Mouse (Mus musculus) large intestine, adult 2 months (tissue): ENCODE data around the gene Pik3ca. TPM values are rescaled to one million over a fixed set of nuclear protein-coding genes. Genes with fewer than 3 reads are reported as not detected.

Experiments used
- DNase-seq: peaks from one replicate; pipeline ENCODE4 v3.0.0-alpha.2; 2012; ENCODE audit warnings: low read depth, low spot score
- WGBS: fragments of 180-500 bp; shearing (Covaris S2); methylation state at CpG from one replicate; pipeline ENCODE4 v1.1.7; 2018; 5-methylcytosine and 5-hydroxymethylcytosine counted together
- polyA plus RNA-seq: library from polyadenylated mRNA; depleted of rRNA; stranded (reverse); fragments of >200 nt; gene quantifications from 2 replicates; pipeline ENCODE4 v1.2.3, GENCODE M21; 2012

The Pik3ca gene
- polyA plus RNA-seq, 1 experiment, result 3.8 TPM

DNA sequence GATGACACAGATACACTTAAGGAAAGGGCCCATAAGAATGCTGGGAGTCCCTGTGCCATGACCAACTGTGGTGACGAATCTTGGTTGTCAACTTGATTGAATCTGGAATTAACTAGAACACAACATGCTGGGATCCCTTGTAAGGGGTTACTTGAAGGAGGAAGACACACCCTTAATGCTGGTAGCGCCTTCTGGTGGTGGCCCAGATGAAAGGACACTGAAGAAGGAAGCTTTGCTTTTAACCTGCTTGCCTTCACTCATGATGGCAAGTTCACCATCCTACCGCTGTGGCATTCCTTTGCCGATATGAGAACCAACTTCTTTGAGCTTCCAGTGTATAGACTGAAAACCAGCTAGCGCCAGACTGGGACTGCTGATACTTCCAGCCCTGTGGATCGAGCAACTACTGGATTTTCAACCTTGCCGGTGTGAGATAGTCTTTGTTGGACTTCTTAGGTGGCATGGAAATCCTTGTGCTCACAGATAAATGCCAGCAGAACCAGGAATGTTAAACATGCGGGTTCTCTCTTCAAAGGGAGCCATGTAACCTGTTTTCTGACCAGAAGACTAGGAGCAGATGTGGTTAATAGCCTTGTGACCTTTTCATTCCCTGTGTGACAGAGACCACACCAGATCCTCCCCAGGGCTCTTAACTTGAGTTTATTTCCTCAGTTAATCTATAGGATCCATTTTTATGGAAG, 97.1 kb downstream of the Pik3ca start:
- 87% methylated on average over 8 of the region's 8 CpGs for whole genome bisulfite sequencing
- no peak for DNase-seq

DNA sequence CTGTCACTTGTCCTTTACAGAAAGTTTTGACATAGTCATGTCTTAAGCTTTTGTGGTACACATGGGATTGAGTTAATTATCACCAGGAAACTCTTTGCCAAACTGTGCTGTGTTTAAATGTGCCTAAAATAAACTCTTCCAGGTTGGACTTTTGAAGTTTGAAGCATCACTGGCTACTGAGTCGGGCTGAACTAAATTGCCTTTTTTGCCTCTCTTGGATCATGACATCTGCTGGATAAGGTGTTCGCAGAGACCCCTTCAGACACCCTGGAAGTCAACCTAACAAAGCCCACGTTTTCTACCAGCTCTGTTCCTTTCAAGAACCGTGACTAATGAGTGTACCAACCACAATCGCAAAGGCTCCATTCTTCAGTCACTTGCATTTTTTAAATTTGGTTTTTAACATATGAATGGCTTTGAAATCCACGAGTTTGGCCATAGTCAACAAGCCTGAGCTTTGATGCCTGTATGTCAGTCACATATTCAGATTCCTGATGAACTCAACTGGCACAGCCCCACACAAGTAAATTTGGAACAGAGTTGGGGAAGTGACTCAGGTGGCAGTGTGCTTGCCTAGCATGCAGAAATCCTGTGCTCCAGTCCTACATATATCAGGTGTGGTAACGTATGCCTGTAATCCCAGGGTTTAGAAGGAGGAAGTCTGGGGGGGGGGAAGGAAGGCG, 97.8 kb downstream of the Pik3ca start:
- no peak for DNase-seq
- 56% methylated on average over 8 of the region's 8 CpGs for WGBS

DNA sequence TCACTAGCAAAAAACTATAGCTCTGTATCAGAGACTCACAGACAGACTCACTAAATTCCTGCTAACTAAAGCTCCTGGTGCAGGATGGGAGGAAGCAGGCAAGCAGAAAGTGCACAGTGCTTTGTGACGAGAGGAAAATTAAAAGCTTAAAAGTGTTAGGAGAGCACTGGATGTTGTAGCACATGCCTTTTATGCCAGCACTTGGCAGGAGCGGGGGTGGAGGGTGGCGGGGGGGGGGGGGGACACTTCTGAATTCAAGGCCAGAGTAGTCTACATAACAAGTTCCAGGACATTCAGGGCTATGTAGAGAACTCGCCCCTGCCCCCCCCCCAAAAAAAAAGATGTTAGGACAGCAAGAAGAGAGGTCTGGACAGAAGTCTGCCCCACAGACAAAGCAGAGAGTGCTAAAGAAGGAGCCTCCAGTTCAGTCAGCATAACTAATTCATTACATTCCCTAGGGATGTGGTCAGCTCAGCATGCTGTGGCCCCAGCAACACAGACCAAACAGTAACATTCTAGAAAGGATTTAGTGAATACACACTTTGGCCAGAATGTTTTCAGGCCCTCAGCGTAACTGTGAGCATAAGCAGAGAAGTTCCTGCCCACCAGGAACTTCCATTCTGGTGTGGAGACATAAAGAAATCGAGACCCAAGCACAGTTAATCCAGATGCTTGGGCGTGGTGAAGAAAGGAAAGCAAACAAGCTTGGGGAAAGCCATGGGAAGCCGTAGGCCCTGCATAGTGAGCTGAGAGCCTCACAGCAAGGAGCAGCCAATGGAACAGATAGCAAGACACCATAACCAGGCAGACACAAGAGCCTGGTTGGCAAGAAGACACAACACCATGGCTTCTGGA, 98.6 kb downstream of the Pik3ca start:
- 46% methylated on average over 8 of the region's 8 CpGs for WGBS
- no peak for DNase-seq

DNA sequence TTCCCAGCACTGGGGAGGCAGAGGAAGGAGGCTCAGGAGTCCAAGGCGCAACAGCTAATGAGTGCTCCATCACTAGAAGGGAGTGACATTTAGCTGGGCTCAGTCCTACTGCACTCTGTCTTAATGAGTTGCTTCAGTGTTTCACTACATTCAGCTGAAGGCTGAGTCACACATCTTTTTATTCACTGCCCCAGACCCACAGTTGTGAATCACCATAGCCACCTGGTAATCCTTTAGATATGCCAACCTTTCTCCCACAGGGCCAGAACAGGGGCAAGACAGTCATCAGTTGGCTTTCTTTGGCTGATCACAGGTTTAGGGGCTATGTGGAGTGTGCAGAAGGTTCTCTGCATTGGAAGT, 99.2 kb downstream of the Pik3ca start:
- no peak for DNase-seq
- 86% methylated on average over 1 of the region's 1 CpGs for WGBS

DNA sequence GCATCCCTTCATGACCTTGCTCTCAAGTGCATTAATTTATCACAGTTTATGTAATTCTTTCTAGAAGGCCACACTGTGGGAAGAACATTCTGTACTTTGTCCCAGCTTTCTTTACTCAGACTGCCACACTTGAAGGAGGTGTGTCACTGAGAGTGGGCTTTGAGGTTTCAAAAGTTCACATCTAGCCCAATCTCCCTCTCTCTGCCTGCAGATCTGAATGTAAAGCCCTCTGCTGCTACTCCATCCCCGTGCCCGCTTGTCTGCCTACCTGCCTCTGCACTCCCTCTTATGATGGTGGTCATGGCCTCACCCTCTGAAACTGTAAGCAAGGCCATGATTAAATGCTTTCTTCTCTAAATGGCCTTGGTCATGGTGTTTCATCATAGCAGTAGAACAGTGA, 102.9 kb downstream of the Pik3ca start:
- 99% methylated on average over 2 of the region's 2 CpGs for WGBS
- DNase-seq, result no peak

DNA sequence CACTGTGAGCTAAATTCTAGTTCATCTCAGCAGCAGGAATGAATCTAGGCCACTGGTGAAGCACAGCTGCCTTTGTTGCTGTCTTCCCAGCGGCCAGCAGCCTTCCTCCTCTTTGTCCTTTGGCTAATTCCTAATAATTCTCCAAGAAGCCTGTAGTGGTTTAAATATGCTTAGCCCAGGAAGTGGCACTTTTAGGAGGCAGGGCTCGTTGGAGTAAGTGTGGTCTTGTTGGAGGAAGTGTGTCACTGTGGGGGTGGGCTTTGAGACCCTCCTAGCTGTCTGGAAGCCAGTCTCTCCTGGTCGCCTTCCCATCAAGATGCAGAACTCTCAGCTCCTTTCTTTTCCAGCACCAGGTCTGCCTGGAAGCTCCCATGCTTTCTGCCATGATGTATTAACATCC, 108.4 kb downstream of the Pik3ca start:
- DNase-seq, result no peak
- WGBS, result 87% methylated on average over 3 of the region's 3 CpGs

DNA sequence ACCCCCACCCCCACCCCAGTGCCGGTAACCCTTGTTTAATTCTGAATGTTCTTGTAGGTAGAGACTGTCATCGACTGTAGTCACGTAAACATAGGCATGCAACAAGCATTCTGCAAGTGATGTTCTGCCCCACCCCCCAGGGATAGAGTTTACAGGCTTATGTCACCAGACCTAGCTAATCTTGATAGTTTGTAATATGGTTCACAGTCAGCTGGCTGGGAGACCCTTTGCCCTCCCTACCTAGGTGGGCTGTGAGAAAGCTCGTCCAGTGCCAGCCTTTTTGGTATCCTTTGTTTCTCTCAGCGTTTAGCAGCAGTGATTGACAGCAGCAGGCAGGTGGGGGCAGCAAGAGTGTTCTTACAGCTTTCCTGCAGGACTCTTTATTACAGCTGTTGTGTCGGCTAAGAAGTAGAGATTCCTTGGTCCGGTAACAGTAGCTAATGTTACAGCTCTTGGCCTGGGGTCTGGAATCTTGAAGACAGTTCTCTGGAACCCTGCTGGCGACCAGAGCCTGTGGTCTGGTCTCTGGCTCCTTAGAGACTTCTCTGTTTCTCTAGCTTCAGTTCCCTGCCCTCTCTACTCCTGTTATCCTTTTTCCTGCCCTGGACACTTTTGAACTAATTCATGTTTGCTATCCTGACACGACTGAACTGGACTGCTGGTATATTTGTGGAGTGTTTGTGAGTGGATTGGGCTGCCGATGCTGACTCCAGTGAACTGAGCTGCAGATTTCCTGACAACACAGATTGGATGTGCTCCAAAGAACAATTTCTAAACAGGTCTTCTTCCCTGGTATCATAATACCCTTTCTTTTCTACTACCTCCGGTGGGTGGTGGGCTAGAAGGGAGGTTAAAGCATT, 109.1 kb downstream of the Pik3ca start:
- WGBS, result 71% methylated on average over 11 of the region's 11 CpGs
- DNase-seq, result no peak

DNA sequence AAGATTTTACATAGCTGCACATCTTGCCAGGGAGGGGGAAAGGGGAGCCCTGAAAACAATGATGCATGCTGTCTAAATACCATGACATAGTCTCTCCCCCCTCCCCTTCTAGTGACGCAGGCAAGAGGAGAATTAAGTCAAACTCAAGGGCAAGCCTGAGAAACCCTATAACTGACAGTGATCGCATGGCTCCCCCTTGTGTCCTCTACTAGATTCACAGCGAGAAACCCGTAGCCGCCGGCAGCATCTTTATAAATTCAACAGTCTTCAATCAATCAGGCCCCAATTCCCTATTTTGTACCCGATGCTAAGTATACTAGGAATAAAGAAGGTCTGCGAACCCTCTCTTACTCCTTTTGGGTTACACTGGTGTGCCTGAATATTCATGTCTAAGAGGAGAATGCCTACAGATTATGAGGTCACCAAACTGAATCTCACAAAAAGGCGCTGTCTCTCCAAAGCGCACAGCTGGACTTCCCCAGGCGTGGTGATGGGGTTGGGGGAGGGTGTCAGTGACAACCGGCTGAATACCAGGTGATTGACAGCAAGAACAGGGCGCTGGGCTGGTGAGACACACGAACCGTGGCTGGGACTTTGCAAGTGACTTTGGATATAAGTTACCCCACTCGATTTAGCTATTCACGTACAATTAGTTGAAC, 111.3 kb downstream of the Pik3ca start:
- 12% methylated on average over 17 of the region's 17 CpGs for WGBS
- peak; percentile 47 for DNase-seq

DNA sequence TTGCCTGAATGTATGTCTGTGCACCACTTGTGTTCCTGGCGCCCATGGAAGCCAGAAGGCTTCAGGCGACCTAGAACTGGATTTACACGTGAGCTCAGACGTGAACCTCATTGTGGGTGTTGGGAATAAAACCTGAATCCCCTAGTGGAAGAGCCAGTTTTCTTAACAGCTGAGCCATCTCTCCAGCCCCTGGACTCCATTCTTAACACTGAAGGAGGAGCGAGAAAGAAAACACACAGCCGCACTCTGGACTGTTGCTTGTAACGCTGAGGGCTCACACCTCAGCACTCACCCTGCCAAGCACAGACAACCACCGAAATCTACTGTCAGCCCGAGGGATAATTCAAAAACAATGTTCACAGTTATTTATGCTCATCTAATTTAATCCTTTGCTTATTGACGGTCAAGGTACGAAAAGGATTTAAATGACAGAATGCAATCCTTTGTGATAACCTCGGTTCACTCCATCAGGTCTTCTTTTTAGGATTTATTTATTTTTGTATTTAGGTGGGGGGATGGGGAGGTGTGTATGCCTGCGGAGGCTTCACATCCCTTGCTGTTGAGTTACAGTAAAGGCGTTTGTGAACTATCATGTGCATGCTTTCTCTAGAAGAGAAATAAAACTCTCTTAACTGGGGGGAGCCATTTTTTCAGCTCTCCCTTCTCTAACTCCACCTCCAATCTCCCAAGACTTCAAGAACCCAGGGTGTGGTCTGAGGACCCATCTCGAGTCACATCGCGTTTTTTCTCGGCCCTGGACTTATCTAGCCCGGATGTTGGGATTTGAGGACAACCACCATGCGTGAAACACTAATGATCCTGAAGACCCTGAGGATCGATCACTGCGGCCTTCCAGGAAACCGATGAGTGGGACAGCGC, 112.3 kb downstream of the Pik3ca start, which contains the start of gene Zfp639:
Gene Zfp639 (plus strand): TSS at position 764 of the 879 bp plus-strand sequence.
- WGBS, result 22% methylated on average over 24 of the region's 24 CpGs
- DNase-seq, result no peak

DNA sequence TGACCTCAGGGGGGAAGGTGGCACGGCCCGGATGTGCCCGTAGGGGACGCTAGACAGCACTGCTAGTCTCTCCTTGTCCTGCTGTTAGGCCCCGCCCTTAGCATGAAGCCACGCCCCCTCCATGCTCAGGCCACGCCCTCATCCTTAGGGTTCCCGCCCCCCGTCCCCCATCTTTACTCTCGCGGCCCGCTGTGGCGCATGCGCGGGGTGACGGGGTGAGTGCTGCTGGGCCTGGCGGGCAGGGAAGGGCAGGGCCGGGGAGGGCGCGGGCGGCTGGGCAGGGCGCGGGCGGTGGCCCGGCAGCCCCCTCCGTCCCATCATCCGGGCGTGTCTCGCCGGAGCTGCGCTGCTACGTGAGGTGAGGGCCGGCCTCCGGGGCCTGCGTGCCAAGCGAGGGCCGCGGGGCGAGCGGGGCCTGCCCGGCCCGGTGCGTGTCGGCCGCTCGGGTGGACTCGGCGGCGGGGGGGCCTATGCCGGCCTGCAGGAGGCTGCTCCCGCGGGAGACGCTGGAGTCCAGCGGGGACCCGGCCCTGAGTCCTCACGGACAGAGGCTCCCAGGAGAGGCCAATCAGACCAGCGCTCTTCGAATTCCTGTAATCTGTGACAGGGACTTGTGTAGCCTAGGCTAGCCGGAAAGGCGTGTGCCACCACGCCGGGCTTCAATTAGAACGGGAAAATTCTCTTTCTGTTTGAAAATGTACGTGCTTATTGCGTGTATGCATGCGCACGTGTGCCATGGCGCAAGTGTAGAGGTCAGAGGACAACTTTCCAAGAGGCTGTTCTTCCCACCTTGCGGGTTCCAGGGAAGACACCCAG, 113.1 kb downstream of the Pik3ca start:
- DNase-seq, result peak; percentile 92
- under 1% methylated on average over 67 of the region's 69 CpGs for WGBS

DNA sequence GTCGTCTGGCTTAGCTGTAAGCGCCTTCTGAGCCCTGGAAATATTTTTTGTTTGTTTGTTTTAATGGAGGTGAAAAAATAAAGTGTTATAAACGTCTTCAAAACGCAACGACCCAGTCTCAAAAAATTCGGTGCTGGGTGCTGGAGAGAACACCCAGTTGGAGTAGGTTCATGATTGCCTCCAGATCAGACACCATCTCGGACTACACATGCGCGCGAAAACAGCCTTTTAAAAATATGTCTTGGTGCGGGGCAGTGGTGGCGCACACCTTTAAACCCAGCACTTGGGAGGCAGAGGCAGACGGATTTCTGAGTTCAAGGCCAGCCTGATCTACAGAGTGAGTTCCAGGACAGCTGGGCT, 113.7 kb downstream of the Pik3ca start:
- WGBS, result 2% methylated on average over 13 of the region's 13 CpGs
- DNase-seq, result no peak

DNA sequence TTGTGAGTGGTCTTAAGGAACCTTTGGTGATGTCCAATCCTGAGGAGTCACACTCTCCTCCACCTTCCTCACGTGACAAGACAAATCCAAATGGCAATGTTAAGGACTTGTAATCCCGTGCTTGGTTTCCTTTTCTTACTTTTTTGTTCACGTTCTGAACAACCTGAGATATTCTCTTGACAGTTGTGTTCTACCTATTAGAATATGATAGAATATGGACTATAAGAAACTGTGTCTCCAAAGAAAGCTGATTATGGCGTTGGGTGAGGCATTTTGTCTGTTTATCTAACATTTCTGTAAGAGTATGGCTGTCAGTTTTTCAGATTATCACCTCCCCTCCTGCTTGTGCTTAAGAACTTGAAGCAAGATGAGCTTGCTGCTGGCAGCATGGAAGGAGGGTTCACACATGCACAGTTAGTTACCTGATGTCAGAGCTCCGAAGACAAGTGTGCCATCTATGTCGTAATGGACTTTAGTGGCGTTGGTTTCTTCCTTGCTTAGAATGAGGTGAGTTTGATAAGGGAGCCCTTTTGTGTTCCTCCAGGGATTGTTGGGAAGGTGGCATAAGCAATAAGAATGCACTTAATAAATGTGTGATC, 115.3 kb downstream of the Pik3ca start:
- DNase-seq, result no peak
- 89% methylated on average over 7 of the region's 7 CpGs for WGBS

DNA sequence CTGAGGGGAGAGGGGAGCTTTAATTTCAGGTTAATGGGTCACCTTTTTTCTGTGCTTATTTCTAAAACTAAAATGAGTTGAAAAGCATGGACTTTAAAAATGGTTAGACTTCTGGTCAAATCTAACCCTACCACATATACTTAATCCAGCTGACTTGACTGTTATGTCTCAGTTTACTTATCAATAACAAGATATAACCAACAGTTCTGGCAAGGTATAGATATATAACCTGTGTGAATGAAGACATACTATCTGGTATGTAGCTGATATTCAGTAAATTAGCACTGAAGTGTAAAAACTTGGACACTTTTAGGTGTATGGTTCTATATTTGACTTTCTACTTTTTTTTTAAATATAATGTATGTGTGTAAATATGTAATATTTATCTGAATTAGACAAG, 116.1 kb downstream of the Pik3ca start:
- DNase-seq, result no peak
